Mouse (Mus musculus): ENCODE results near the gene Mcrip2.

- TF ChIP-seq CTCF (IDR thresholded peaks at IDR 0.05; ENCODE audit: control insufficient read depth, insufficient read depth, insufficient replicate concordance, low read depth, low read length) (no peak), POLR2A (IDR thresholded peaks at IDR 0.05; ENCODE audit: control insufficient read depth, low read depth, low read length) (no peak)
Observed at GRCm38 (mm10) chr17:25883824-25884223, 15.3 kb upstream of the Mcrip2 start.
